Mouse (Mus musculus): ENCODE data around the gene Arid2. TPM values are rescaled to one million over a fixed set of nuclear protein-coding genes. Genes with fewer than 3 reads are reported as not detected.

Arid2 gene
- polyA plus RNA-seq, 1 experiment from 2014 or later = 21.7 TPM

DNA sequence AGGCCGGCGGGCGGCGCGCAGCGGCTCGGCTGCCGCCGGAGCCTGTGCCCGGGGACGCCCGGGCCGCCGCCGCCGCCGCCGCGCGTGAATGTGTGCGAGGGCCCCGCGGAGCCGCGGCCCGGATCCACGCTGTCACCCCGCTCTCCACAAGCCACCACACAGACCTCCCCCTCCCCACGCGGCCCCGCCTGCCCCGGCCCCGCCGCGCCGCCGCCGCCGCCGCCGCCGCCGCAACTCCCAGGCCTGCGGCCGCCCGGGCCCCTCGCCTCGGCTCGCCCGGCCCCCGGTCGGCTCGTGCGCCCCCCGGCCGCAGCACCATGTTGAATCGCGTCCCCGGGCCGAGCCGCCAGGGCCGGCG lies 404 bp upstream of the Arid2 start:
- peak overlapping the region; percentile 93 for H3K4me3 ChIP-seq
- peak overlapping the region; percentile 99 for H3K9ac ChIP-seq
- H3K4me1 ChIP-seq = peaks cover 25% of the 10 kb centered on the region
- peak; percentile 46 for ATAC-seq (ENCODE audit: borderline replicate concordance, extremely low read depth, low FRiP score, low TSS enrichment)
- H3K9me3 ChIP-seq = no peaks in the 10 kb centered on the region
- under 1% methylated on average over 36 of the region's 63 CpGs for WGBS
- no peaks in the 10 kb centered on the region for H3K36me3 ChIP-seq
- peak overlapping the region; percentile 100 for H3K27ac ChIP-seq
- H3K27me3 ChIP-seq = no peaks in the 10 kb centered on the region
- H3K4me2 ChIP-seq = peak overlapping the region; percentile 77

DNA sequence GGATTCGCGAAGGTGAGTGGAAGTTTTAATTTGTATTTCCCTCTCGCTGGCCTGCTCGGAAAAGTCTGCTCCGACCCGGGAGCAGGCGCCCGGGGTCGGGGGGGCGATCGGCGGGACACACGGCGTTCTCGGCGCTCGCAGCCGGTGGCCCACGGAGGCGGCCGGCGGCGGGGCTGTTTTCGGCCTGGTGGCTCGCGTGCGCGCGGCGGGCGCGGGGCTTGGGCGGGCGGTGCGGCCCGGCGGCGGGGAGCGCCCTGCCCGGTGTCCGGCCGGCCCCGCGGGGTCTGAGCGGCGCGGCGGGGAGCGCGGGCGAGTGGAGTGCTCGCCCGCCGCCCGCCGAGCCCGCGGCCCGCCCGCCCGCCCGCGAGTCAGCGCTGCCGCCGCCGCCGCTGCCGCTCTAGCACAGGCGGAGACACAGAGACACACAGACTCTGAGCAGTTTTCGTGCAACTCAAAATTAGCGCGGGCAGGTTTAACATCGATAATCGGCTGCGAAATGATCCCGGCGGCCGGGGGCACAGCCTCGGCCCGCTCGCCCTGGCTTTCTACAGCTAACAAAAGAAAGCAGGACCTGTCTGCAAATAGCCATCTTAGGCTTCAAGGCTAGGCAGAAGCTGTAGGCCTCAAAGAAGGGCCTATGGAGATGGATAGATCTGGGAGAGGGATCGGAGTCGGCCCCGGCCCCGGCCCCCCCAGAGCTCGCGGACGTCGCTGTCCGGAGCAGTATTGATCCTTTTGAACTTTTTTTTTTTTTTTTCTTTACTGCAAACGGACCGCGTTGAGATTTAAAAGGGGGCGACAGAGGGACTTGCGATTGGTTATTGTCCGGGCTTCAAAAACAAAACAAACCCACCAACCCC lies 888 bp downstream of the Arid2 start:
- ATAC-seq (ENCODE audit: borderline replicate concordance, extremely low read depth, low FRiP score, low TSS enrichment) = no peak
- H3K4me2 ChIP-seq = peak overlapping the region; percentile 77

GRCm38 (mm10) chr15:96288836-96289390 lies 1.6 kb downstream of the Arid2 start:
- Histone ChIP-seq H3K9ac (peak overlapping the region; percentile 99), H3K9me3 (no peaks in the 10 kb centered on the region), H3K27ac (peak overlapping the region; percentile 100), H3K4me2 (peak overlapping the region; percentile 77), H3K4me3 (peak overlapping the region; percentile 93), H3K36me3 (no peaks in the 10 kb centered on the region), H3K4me1 (peaks cover 13% of the 10 kb centered on the region), H3K27me3 (no peaks in the 10 kb centered on the region)
- ATAC-seq (ENCODE audit: borderline replicate concordance, extremely low read depth, low FRiP score, low TSS enrichment) = no peak
- WGBS = 4% methylated on average over 9 of the region's 9 CpGs

More for the DNA sequence above, 888 bp downstream of the Arid2 start:
- H3K4me1 ChIP-seq = peaks cover 20% of the 10 kb centered on the region
- H3K4me3 ChIP-seq = peak overlapping the region; percentile 93
- under 1% methylated on average over 75 of the region's 97 CpGs for WGBS
- no peaks in the 10 kb centered on the region for H3K9me3 ChIP-seq
- H3K27me3 ChIP-seq = no peaks in the 10 kb centered on the region
- H3K9ac ChIP-seq = peak overlapping the region; percentile 99
- no peaks in the 10 kb centered on the region for H3K36me3 ChIP-seq
- H3K27ac ChIP-seq = peak overlapping the region; percentile 100

DNA sequence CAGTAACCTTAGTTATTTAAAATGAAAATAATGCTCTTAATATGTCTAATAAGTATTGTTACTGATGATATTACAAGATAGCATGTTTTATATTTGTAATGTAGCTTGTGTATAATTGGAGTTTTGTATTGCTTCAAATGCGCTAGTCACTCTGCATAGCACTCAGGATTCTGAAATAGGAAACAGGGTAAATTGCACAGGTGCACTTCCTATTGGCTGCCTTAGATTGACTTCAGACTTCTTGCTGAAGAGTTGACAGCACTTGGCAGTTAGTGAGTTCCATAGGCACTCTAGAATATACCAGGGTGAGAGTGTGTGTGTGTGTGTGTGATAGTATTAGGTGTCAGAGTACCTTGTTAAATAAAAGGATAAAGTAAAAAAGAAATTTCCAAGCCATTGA lies 2.7 kb downstream of the Arid2 start:
- peaks cover 11% of the 10 kb centered on the region; the same call in 1 of the 2 replicates for H3K4me1 ChIP-seq
- ATAC-seq (ENCODE audit: borderline replicate concordance, extremely low read depth, low FRiP score, low TSS enrichment) = no peak
- WGBS = 71% methylated on average over 1 of the region's 1 CpGs
- no peak overlapping the region for H3K9ac ChIP-seq
- H3K27ac ChIP-seq = no peak overlapping the region
- H3K9me3 ChIP-seq = no peaks in the 10 kb centered on the region
- H3K36me3 ChIP-seq = 0 out of 2 replicates have a peak, but pooled peaks cover 1% of the 10 kb centered on the region
- no peak overlapping the region for H3K4me2 ChIP-seq
- H3K27me3 ChIP-seq = no peaks in the 10 kb centered on the region
- no peak overlapping the region for H3K4me3 ChIP-seq

DNA sequence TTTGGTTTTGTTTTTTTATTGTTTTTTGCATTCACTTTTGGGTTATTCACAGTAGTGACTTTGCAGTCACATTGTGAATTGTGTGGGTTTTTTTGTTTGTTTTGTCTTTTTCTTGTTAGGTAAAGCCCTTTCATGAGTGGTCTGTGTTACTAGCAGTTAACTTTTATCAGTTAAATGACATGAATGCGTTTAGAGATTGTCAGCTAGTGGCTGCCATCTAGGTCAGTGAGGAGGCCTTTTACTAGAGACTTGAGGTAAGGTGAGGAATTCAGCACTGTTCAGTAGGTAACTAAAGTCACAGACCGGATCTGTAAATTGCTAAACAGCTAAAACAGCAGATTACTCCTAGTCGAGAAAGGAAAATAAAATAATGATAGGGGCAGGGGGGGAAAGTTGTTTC lies 6.1 kb downstream of the Arid2 start:
- Histone ChIP-seq H3K9ac (no peak overlapping the region), H3K9me3 (no peaks in the 10 kb centered on the region), H3K4me1 (peaks cover 18% of the 10 kb centered on the region; the same call in 1 of the 2 replicates), H3K27ac (no peak overlapping the region), H3K4me2 (no peak overlapping the region), H3K4me3 (no peak overlapping the region), H3K36me3 (0 out of 2 replicates have a peak, but pooled peaks cover 2% of the 10 kb centered on the region), H3K27me3 (no peaks in the 10 kb centered on the region)
- ATAC-seq (ENCODE audit: borderline replicate concordance, extremely low read depth, low FRiP score, low TSS enrichment) = no peak
- 61% methylated on average over 3 of the region's 3 CpGs for WGBS

DNA sequence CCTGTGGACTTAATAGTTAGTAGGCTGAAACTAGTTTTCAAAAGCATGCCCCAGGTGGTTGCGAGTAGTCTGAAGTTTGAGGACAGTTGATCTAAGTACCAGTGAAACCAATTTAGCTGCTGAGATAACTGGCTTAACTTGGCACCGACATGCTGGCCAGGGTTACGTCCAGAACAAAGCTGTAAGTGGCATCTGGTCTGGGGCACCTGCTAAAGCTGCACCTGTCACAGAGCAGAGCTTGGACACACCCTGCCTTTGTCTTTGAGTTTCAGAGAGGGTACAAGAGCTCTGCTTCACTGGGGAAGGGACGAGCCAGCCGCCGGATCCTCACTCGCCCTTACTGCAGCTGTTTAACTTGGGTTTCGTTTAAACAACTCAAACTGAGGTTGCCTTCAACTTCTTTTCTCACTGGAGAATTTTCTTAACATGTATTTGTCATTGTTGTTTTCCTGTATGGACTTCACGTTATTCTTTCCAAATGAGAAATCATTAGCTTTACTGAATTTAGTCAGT lies 9.8 kb downstream of the Arid2 start:
- Histone ChIP-seq H3K27me3 (no peaks in the 10 kb centered on the region), H3K9me3 (no peaks in the 10 kb centered on the region), H3K4me1 (0 out of 2 replicates have a peak, but pooled peaks cover 12% of the 10 kb centered on the region), H3K4me3 (no peak overlapping the region), H3K27ac (0 out of 2 replicates have a peak overlapping the region, but pooled peaks have one; percentile 15), H3K9ac (no peak overlapping the region), H3K4me2 (no peak overlapping the region), H3K36me3 (0 out of 2 replicates have a peak, but pooled peaks cover 2% of the 10 kb centered on the region)
- WGBS = 66% methylated on average over 9 of the region's 9 CpGs
- no peak for ATAC-seq (ENCODE audit: borderline replicate concordance, extremely low read depth, low FRiP score, low TSS enrichment)

DNA sequence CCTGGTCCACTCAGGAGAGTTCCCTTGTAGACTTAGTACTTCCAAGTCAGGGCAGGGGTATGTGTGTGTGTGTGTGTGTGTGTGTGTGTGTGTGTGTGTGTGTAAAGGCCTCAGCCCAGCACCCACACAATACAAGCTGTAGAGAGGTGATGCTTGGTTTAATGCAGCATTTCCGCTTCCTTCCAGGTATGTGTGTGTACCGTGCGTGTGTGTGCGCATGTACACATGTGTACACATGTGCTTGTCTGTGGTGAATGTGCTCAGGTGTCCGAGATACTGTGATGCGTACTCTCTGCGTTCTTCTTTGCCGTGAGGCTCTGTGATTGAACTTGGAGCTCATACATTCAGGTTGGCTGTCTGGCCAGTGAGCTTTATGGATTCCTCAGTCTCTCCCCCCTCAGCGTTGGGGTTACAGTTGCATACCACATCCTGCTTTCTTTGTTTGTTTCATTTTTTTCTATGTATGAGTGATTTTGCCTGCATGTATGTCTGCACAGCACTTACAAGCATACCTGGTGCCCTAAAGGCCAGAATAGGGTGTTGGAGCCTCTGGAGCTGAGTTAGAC lies 10.4 kb downstream of the Arid2 start:
- WGBS = 87% methylated on average over 9 of the region's 9 CpGs
- 0 out of 2 replicates have a peak overlapping the region, but pooled peaks have one; percentile 15 for H3K27ac ChIP-seq

GRCm38 (mm10) chr15:96309310-96309709 lies 22.0 kb downstream of the Arid2 start:
- no peaks in the 10 kb centered on the region for H3K4me1 ChIP-seq
- no peak overlapping the region for H3K27ac ChIP-seq
- H3K4me2 ChIP-seq = no peak overlapping the region
- H3K9ac ChIP-seq = no peak overlapping the region
- H3K9me3 ChIP-seq = no peaks in the 10 kb centered on the region
- H3K36me3 ChIP-seq = peaks cover 16% of the 10 kb centered on the region
- 69% methylated on average over 6 of the region's 6 CpGs for WGBS
- H3K27me3 ChIP-seq = no peaks in the 10 kb centered on the region
- no peak for ATAC-seq (ENCODE audit: borderline replicate concordance, extremely low read depth, low FRiP score, low TSS enrichment)
- no peak overlapping the region for H3K4me3 ChIP-seq

More for the DNA sequence above, 10.4 kb downstream of the Arid2 start:
- ATAC-seq (ENCODE audit: borderline replicate concordance, extremely low read depth, low FRiP score, low TSS enrichment) = no peak
- Histone ChIP-seq H3K27me3 (no peaks in the 10 kb centered on the region), H3K4me2 (no peak overlapping the region), H3K4me1 (0 out of 2 replicates have a peak, but pooled peaks cover 7% of the 10 kb centered on the region), H3K4me3 (no peak overlapping the region), H3K9me3 (no peaks in the 10 kb centered on the region), H3K9ac (no peak overlapping the region), H3K36me3 (peaks cover 2% of the 10 kb centered on the region)

- no peak for ATAC-seq (ENCODE audit: borderline replicate concordance, extremely low read depth, low FRiP score, low TSS enrichment)
- Histone ChIP-seq H3K9ac (no peak overlapping the region), H3K27ac (no peak overlapping the region), H3K4me2 (no peak overlapping the region), H3K9me3 (no peaks in the 10 kb centered on the region), H3K27me3 (no peaks in the 10 kb centered on the region), H3K36me3 (peaks cover 11% of the 10 kb centered on the region), H3K4me3 (no peak overlapping the region), H3K4me1 (peaks cover 6% of the 10 kb centered on the region; the same call in 1 of the 2 replicates)
- 82% methylated on average over 1 of the region's 1 CpGs for WGBS
Measured at GRCm38 (mm10) chr15:96312902-96313301, 25.6 kb downstream of the Arid2 start.

DNA sequence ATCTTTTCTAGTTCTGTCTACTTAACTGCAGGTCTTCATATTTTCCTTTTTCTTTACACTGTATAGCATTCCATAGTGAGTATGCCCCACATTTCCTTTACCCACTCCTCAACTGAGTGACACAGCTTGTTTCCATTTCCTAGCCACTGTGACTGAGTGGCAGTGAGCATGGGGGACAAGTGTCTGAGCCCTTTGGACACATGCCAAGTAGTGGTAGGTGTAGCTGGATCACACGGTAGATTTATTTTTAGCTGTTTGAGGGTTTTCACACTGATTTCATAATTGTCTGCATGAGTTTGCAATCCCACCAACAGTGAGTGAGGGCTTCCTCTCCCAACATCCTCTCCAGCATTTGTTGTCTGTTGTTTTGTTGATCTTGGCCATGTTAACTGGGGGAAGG lies 28.3 kb downstream of the Arid2 start:
- Histone ChIP-seq H3K9ac (no peak overlapping the region), H3K27ac (no peak overlapping the region), H3K36me3 (peaks cover 9% of the 10 kb centered on the region), H3K9me3 (no peaks in the 10 kb centered on the region), H3K4me2 (no peak overlapping the region), H3K4me1 (peaks cover 6% of the 10 kb centered on the region; the same call in 1 of the 2 replicates), H3K4me3 (no peak overlapping the region), H3K27me3 (no peaks in the 10 kb centered on the region)
- 7% methylated on average over 1 of the region's 1 CpGs for WGBS
- ATAC-seq (ENCODE audit: borderline replicate concordance, extremely low read depth, low FRiP score, low TSS enrichment) = 0 out of 2 replicates have a peak, but pooled peaks have one; percentile 27

DNA sequence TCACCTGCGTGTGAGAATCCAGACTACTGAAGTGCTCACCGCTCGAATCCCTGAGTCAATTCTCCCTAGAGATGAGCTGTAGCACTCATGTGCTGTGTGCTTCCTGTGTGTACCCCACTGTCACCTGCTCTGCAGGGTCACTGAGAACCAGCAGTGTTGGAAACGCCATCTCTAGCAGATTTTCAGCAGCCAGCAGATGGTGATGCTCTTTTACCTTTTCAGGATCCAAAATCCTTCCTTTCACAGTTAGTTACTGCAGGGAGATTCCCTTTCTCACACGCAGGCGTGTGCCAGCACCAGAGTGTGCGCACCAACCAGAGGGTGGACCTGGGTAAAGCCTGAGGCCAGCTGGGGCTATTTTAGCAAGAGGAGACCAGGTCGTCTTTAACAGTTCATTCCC lies 32.0 kb downstream of the Arid2 start:
- H3K27ac ChIP-seq = no peak overlapping the region
- 76% methylated on average over 8 of the region's 8 CpGs for WGBS
- H3K4me2 ChIP-seq = no peak overlapping the region
- ATAC-seq (ENCODE audit: borderline replicate concordance, extremely low read depth, low FRiP score, low TSS enrichment) = no peak
- no peaks in the 10 kb centered on the region for H3K27me3 ChIP-seq
- H3K4me3 ChIP-seq = no peak overlapping the region
- no peak overlapping the region for H3K9ac ChIP-seq
- no peaks in the 10 kb centered on the region for H3K9me3 ChIP-seq
- no peaks in the 10 kb centered on the region for H3K36me3 ChIP-seq
- peaks cover 6% of the 10 kb centered on the region; the same call in 1 of the 2 replicates for H3K4me1 ChIP-seq

Data from lung, embryonic 15.5 days (tissue).